In the genomic region with DNA sequence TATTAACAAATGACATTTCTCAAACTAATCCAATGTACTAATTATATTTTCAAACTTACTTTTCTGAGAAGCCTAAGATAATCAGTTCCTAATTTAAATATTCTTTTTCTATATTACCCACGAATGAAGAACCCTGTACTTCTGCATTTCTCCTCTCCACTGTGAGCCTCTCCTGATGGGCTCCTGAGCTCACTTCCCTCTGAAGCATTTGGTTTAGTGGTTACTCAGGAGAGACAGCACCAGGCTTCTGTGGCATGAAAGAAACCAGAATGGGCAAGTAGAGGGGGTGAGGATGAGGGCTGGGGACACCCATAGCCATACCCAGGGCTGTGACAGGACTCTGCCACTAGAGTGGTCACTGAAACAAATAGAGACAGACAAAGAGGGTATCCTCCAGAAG, we compare ENCODE assay signal across 35 mouse cellular contexts. TPM values are rescaled to one million over a fixed set of nuclear protein-coding genes. Genes with fewer than 3 reads are reported as not detected.
"Had no signal": no experiment of that assay in that cellular context is flagged by ENCODE, and none has a peak within 500 bp of the region (broad histone marks: within the 10 kb centered on the region; RNA-seq: fewer than 3 reads in every experiment).

No protein-coding gene starts in this region.

- H3K27ac ChIP-seq: heart, embryonic 10.5 days; heart, embryonic 13.5 days; heart, embryonic 15.5 days; hindbrain, embryonic 13.5 days; hindbrain, embryonic 15.5 days; hindbrain, postnatal 0 days; kidney, embryonic 15.5 days; kidney, postnatal 0 days; limb, embryonic 13.5 days; limb, embryonic 15.5 days; liver, embryonic 12.5 days had no signal

- DNase-seq: gastrocnemius, postnatal 14 days; gastrocnemius, postnatal 36 days; heart, adult 18-20 months; heart, postnatal 14 days; heart, postnatal 36 days; kidney, adult 11 months; kidney, adult 2 months; kidney, adult 9 months; kidney, postnatal 14 days; kidney, postnatal 36 days; layer of hippocampus, adult 9-11 months; layer of hippocampus, postnatal 36 days; left cerebral cortex, postnatal 4 days had no signal

- H3K4me3 ChIP-seq: heart, embryonic 10.5 days; heart, embryonic 13.5 days; heart, embryonic 15.5 days; hindbrain, embryonic 13.5 days; hindbrain, embryonic 15.5 days; kidney, embryonic 15.5 days; limb, embryonic 13.5 days; limb, embryonic 15.5 days; liver, embryonic 12.5 days had no signal

- H3K4me1 ChIP-seq: heart, embryonic 10.5 days; heart, embryonic 13.5 days; heart, embryonic 15.5 days; hindbrain, embryonic 13.5 days; hindbrain, embryonic 15.5 days; kidney, embryonic 15.5 days; limb, embryonic 13.5 days; limb, embryonic 15.5 days; liver, embryonic 12.5 days had no signal

- H3K36me3 ChIP-seq: heart, embryonic 10.5 days; heart, embryonic 13.5 days; heart, embryonic 15.5 days; hindbrain, embryonic 13.5 days; hindbrain, embryonic 15.5 days; kidney, embryonic 15.5 days; limb, embryonic 13.5 days; limb, embryonic 15.5 days; liver, embryonic 12.5 days had no signal

- H3K4me2 ChIP-seq: heart, embryonic 13.5 days; heart, embryonic 15.5 days; hindbrain, embryonic 13.5 days; hindbrain, embryonic 15.5 days; kidney, embryonic 15.5 days; limb, embryonic 13.5 days; limb, embryonic 15.5 days; liver, embryonic 12.5 days had no signal

- H3K27me3 ChIP-seq: heart, embryonic 15.5 days; hindbrain, embryonic 13.5 days; hindbrain, embryonic 15.5 days; limb, embryonic 13.5 days; limb, embryonic 15.5 days; liver, embryonic 12.5 days had no signal

- H3K9me3 ChIP-seq: heart, embryonic 10.5 days; heart, embryonic 13.5 days; heart, embryonic 15.5 days; hindbrain, embryonic 13.5 days; hindbrain, embryonic 15.5 days; kidney, embryonic 15.5 days; limb, embryonic 13.5 days; limb, embryonic 15.5 days; liver, embryonic 12.5 days had no signal

- H3K9ac ChIP-seq: heart, embryonic 13.5 days; heart, embryonic 15.5 days; hindbrain, embryonic 13.5 days; hindbrain, embryonic 15.5 days; kidney, embryonic 15.5 days; limb, embryonic 13.5 days; limb, embryonic 15.5 days; liver, embryonic 12.5 days had no signal

- ATAC-seq: hindbrain, postnatal 0 days; intestine, embryonic 16.5 days; liver, embryonic 12.5 days had no signal

RNA-seq across cellular contexts. Expression of a gene that starts 16.3 kb away (rescaled TPM):
- total RNA-seq: gastrocnemius, adult 18-20 months; gastrocnemius, adult 8-10 months; gastrocnemius, postnatal 14 days; gastrocnemius, postnatal 36 days; heart, adult 18-20 months; heart, adult 8-10 months; heart, postnatal 14 days; heart, postnatal 36 days; hematopoietic stem cell, adult 5-6 weeks; liver, adult 2 months had no signal
- polyA plus RNA-seq: gonadal fat pad, adult 2 months; heart, embryonic 10.5 days; heart, embryonic 13.5 days; heart, embryonic 15.5 days; heart, postnatal 0 days; hindbrain, embryonic 13.5 days; intestine, embryonic 14.5 days; intestine, embryonic 16.5 days; kidney, adult 2 months; kidney, embryonic 15.5 days; kidney, postnatal 0 days; large intestine, adult 2 months; limb, embryonic 11.5 days; limb, embryonic 13.5 days; limb, embryonic 15.5 days; liver, adult 2 months; liver, embryonic 12.5 days had no signal

RNA-seq across cellular contexts. Expression of a gene that starts 19.7 kb away (rescaled TPM):
- total RNA-seq: hematopoietic stem cell, adult 5-6 weeks had no signal
- polyA plus RNA-seq: liver, adult 2 months had no signal

RNA-seq across cellular contexts. Expression of a gene that starts 49.8 kb away (rescaled TPM):
- total RNA-seq: hematopoietic stem cell, adult 5-6 weeks; liver, adult 2 months had no signal
- polyA plus RNA-seq: liver, adult 2 months had no signal
